Mouse (Mus musculus): ENCODE data around the gene Baiap3.

DNA sequence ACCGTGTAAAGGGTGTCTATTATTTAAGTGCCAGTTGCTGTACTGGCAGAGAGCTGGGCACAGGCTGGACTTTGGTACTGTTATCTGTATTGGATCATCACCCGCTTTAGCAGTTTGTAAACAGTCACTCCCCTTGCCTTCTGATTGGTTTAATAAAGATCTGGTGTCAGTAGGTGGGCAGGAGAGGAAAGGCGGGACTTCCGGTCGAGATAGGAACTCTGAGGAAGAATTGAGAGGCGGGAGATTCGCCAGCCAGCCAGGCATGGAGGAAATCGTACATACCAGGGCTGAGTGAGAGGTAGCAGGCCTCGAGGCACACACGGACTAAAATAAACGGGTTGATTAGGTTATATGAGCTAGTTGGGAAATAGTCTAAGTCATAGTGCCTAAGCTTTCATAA, 26.0 kb upstream of the Baiap3 start:
- TF ChIP-seq CTCF (IDR thresholded peaks at IDR 0.05; ENCODE audit: low read depth, low read length) (no peak), POLR2A (IDR thresholded peaks at IDR 0.05; ENCODE audit: borderline replicate concordance, low read depth, low read length) (no peak)

Data from bone marrow macrophage, adult 2 months (primary cell).